Mouse (Mus musculus) ES-E14 (cell line): ENCODE measurements around the gene Hes3. TPM values are rescaled to one million over a fixed set of nuclear protein-coding genes. Genes with fewer than 3 reads are reported as not detected.

Experiments
- DNase-seq: peaks from one replicate; pipeline ENCODE4 v3.0.0-alpha.2; 2013; ENCODE audit warnings: low read depth, low spot score
- H3K27ac ChIP-seq: 2 replicates; pipeline ENCODE4 v1.5.1; 2012; ENCODE audit warnings: low read depth, mild to moderate bottlenecking, low read length, moderate library complexity, mixed read lengths; ENCODE audit not compliant: poor library complexity, insufficient read depth, severe bottlenecking
- H3K36me3 ChIP-seq: 2 replicates; pipeline ENCODE4 v1.6.1; 2012; ENCODE audit warnings: mild to moderate bottlenecking, low read length, moderate library complexity, mixed read lengths; ENCODE audit not compliant: control insufficient read depth, poor library complexity, insufficient read depth, severe bottlenecking
- H3K4me1 ChIP-seq, 2 experiments: fragments of 150-350 bp in 1 of 2; sonication (generic) in 1 of 2; 2 replicates each; pipeline ENCODE4 v1.6.1; 2012; ENCODE audit warnings: low read length in 2 of 2, mild to moderate bottlenecking in 1 of 2, mixed read lengths in 1 of 2; ENCODE audit not compliant: control insufficient read depth in 2 of 2, insufficient read depth in 2 of 2, poor library complexity in 1 of 2
- H3K4me3 ChIP-seq, 2 experiments: fragments of 150-350 bp in 1 of 2; sonication (generic) in 1 of 2; 2 replicates each; pipeline ENCODE4 v1.5.1; 2012; ENCODE audit warnings: low read length in 2 of 2, low read depth in 1 of 2, mild to moderate bottlenecking in 1 of 2, mixed read lengths in 1 of 2; ENCODE audit not compliant: insufficient read depth in 1 of 2, poor library complexity in 1 of 2, severe bottlenecking in 1 of 2
- H3K9ac ChIP-seq: 2 replicates; pipeline ENCODE4 v1.6.1; 2012; ENCODE audit warnings: low read depth, mild to moderate bottlenecking, low read length, mixed read lengths; ENCODE audit not compliant: poor library complexity, insufficient read depth, severe bottlenecking
- H3K9me3 ChIP-seq: fragments of 150-350 bp; sonication (generic); 2 replicates; pipeline ENCODE4 v1.6.1; 2012; ENCODE audit warnings: low read depth, mild to moderate bottlenecking, low read length; ENCODE audit not compliant: control insufficient read depth, insufficient read depth
- CHD2 ChIP-seq: IDR thresholded peaks from 2 replicates; pipeline ENCODE4 v1.6.1; 2014; ENCODE audit warnings: mild to moderate bottlenecking, low read depth, low read length, inconsistent platforms
- HCFC1 ChIP-seq: IDR thresholded peaks from 2 replicates; pipeline ENCODE4 v1.6.1; 2012; ENCODE audit warnings: low read length, inconsistent platforms, borderline replicate concordance; ENCODE audit not compliant: insufficient read depth
- MAFK ChIP-seq: IDR thresholded peaks from 2 replicates; pipeline ENCODE4 v1.6.1; 2014; ENCODE audit warnings: mild to moderate bottlenecking, low read depth, low read length, inconsistent platforms; ENCODE audit not compliant: insufficient read depth
- ZC3H11A ChIP-seq: IDR thresholded peaks from 2 replicates; pipeline ENCODE4 v1.6.1; 2012; ENCODE audit warnings: low read depth, mild to moderate bottlenecking, inconsistent platforms, low read length, borderline replicate concordance
- ZNF384 ChIP-seq: IDR thresholded peaks from 2 replicates; pipeline ENCODE4 v1.6.1; 2012; ENCODE audit warnings: low read depth, low read length, inconsistent platforms
- in situ Hi-C, 2 experiments: fragments of 600-800 bp; cut with MboI; formaldehyde crosslinking; loops; one replicate each; pipeline ENCODE4 v1.15.1; 2025; ENCODE audit warnings: low sequenced_read_pairs in 2 of 2, inconsistent platforms in 1 of 2; ENCODE audit not compliant: unreplicated experiment in 2 of 2
- total RNA-seq: library from RNA; depleted of rRNA; stranded (reverse); fragments of 300-350 nt; gene quantifications from 2 replicates; pipeline ENCODE4 v1.2.3, GENCODE M21; 2012

The Hes3 gene
- total RNA-seq, 1 experiment, result 0.58 TPM

GRCm38 (mm10) chr4:152292102-152292765 is 772 bp upstream of the Hes3 start:
- in situ Hi-C loops, result no loop called here
- H3K36me3 ChIP-seq, result no peaks in the 10 kb centered on the region
- H3K9me3 ChIP-seq, result no peaks in the 10 kb centered on the region
- no peak for TF ChIP-seq MAFK
- TF ChIP-seq CHD2, result no peak
- TF ChIP-seq ZC3H11A, result no peak
- no peak for TF ChIP-seq ZNF384
- no peak for TF ChIP-seq HCFC1
- DNase-seq, result no peak
- H3K9ac ChIP-seq, result no peak overlapping the region
- no peak overlapping the region for H3K27ac ChIP-seq
- H3K4me1 ChIP-seq, result peaks cover 2 to 40% of the 10 kb centered on the region in 2 experiments; a peak in 3 of 4 replicates
- no peak overlapping the region for H3K4me3 ChIP-seq

- in situ Hi-C loops, result no loop called here
- Histone ChIP-seq H3K9me3 (no peaks in the 10 kb centered on the region), H3K4me1 (peaks cover 5 to 46% of the 10 kb centered on the region in 2 experiments; a peak in 3 of 4 replicates), H3K4me3 (0 out of 4 replicates have a peak overlapping the region, but pooled peaks of 1 of the 2 experiments have one; percentile 18), H3K9ac (no peak overlapping the region), H3K27ac (peak overlapping the region; percentile 20; the same call in 1 of the 2 replicates), H3K36me3 (no peaks in the 10 kb centered on the region)
- DNase-seq, result no peak
- TF ChIP-seq HCFC1, result no peak
- TF ChIP-seq MAFK, result no peak
- TF ChIP-seq ZC3H11A, result no peak
- TF ChIP-seq CHD2, result no peak
- TF ChIP-seq ZNF384, result no peak
Observed at GRCm38 (mm10) chr4:152290991-152291390, 471 bp downstream of the Hes3 start.

GRCm38 (mm10) chr4:152290385-152290784 is 1.1 kb downstream of the Hes3 start:
- Histone ChIP-seq H3K4me3 (peak overlapping the region; percentile 18 to 38; a peak in 3 of 4 replicates), H3K36me3 (no peaks in the 10 kb centered on the region), H3K9me3 (no peaks in the 10 kb centered on the region), H3K9ac (no peak overlapping the region; the same call in 1 of the 2 replicates), H3K27ac (peak overlapping the region; percentile 11; the same call in 1 of the 2 replicates), H3K4me1 (peaks cover 7 to 46% of the 10 kb centered on the region in 2 experiments; a peak in 3 of 4 replicates)
- peak; percentile 68 for DNase-seq
- TF ChIP-seq ZNF384, result no peak
- no peak for TF ChIP-seq CHD2
- TF ChIP-seq MAFK, result no peak
- no peak for TF ChIP-seq ZC3H11A
- TF ChIP-seq HCFC1, result no peak
- in situ Hi-C loops, result no loop called here

- no peak overlapping the region for H3K9ac ChIP-seq
- no peak overlapping the region for H3K4me3 ChIP-seq
- TF ChIP-seq ZNF384 (no peak), HCFC1 (no peak), CHD2 (no peak), ZC3H11A (no peak), MAFK (no peak)
- in situ Hi-C loops, result no loop called here
- DNase-seq, result no peak
- no peaks in the 10 kb centered on the region for H3K9me3 ChIP-seq
- no peak overlapping the region for H3K27ac ChIP-seq
- peaks cover 7 to 44% of the 10 kb centered on the region in 2 experiments; a peak in 3 of 4 replicates for H3K4me1 ChIP-seq
- H3K36me3 ChIP-seq, result no peaks in the 10 kb centered on the region
Observed at GRCm38 (mm10) chr4:152288398-152288945, 3.0 kb downstream of the Hes3 start.
